ENCODE assay signal across 17 mouse cellular contexts in the genomic region with DNA sequence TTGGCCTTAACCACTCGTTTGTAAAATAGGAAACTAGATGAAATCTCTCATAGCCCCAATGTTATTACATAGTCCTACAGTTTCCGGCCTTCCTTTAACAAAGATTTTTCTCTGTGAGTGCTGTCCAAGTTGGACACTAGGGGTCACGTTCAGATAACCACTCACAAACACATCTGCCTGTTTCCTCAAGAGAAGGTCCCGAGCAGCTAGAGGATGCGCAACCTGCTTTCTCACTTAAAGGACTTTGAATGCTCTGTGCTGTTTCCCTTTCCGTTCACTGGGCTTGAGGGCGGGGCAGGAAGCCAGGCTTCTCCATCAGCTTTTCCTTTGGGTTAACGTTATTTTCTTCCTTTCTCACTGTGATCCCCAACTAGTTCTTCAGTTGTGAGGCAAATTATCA. TPM values are rescaled to one million over a fixed set of nuclear protein-coding genes. Genes with fewer than 3 reads are reported as not detected.
A peak's percentile ranks its signal among the peaks of the same experiment; 100 is the strongest.
DNase-seq lines count a peak whose midpoint lies in the region; ATAC-seq and TF ChIP-seq lines count a peak whose summit lies in the region.
"Had no signal": no experiment of that assay in that cellular context is flagged by ENCODE, and none has a peak within 500 bp of the region (broad histone marks: within the 10 kb centered on the region; RNA-seq: fewer than 3 reads in every experiment).

No protein-coding gene starts in this region.

- TF ChIP-seq CTCF in gastrocnemius, adult 2 months (IDR thresholded peaks at IDR 0.05): peak; percentile 26; the same call in 1 of the 2 replicates

- no peak for ATAC-seq in frontal cortex, adult (ENCODE audit: low TSS enrichment)

- intact Hi-C loops in gastrocnemius, adult 2 months (cut with DNase I): no loop called here
- intact Hi-C loops in gastrocnemius, postnatal 36 days (cut with DNase I): loop anchor here (10.0 kb wide), 1 partner anchor 262 kb away; no protein-coding TSS in a partner anchor

- DNase-seq in gastrocnemius, adult 2 months: peak; percentile 34
- no peak for DNase-seq in gastrocnemius, postnatal 36 days
- DNase-seq in kidney, postnatal 10 days: peak; percentile 28
- no peak for DNase-seq in kidney, postnatal 14 days
- peak; percentile 33 for DNase-seq in testis, postnatal 10 days (ENCODE audit: low spot score)
- DNase-seq in testis, postnatal 14 days (ENCODE audit: low spot score): no peak
- peak; percentile 29 for DNase-seq in skeletal muscle tissue, adult 2 months (ENCODE audit: low read depth, low spot score)
- DNase-seq: adrenal gland, postnatal 36 days; cerebellum, adult 18-20 months; cerebellum, postnatal 25 days; kidney, adult 18-20 months; thymus, adult 2 months had no signal

- H3K4me3 ChIP-seq in gastrocnemius, adult 2 months: no peak overlapping the region
- H3K4me3 ChIP-seq: forebrain, embryonic 10.5 days; liver, embryonic 15.5 days; neural tube, embryonic 15.5 days had no signal

- H3K27ac ChIP-seq in gastrocnemius, adult 2 months: peak overlapping the region; percentile 88
- H3K27ac ChIP-seq: forebrain, embryonic 10.5 days; liver, embryonic 15.5 days; neural tube, embryonic 15.5 days had no signal

RNA-seq across cellular contexts. Expression of a gene that starts 58.1 kb away (rescaled TPM):
- 1 to 10 TPM; 3.1 to 7.8 TPM for total RNA-seq in gastrocnemius, adult 2 months (2021)
- 1 to 10 TPM; 2.8 to 3.8 TPM for total RNA-seq in gastrocnemius, postnatal 36 days (2021)
- total RNA-seq: MEL had no signal

Comparison
In these comparisons a context has a peak if more than half of its experiments do, and no peak if none do; other contexts are left out.
1. DNase-seq: peak in gastrocnemius, adult 2 months (single experiment), kidney, postnatal 10 days (single experiment), testis, postnatal 10 days (single experiment) and skeletal muscle tissue, adult 2 months (single experiment); none in gastrocnemius, postnatal 36 days (0 of 2), kidney, postnatal 14 days (single experiment) and testis, postnatal 14 days (single experiment).